Mouse (Mus musculus): ENCODE measurements around the gene Fam209.

GRCm38 (mm10) chr2:172433746-172434145 is 38.6 kb upstream of the Fam209 start:
- no peak for TF ChIP-seq CTCF (IDR thresholded peaks at IDR 0.05)
- TF ChIP-seq POLR2A (IDR thresholded peaks at IDR 0.05; ENCODE audit: insufficient read depth, low read depth, low read length): no peak
- no peak for TF ChIP-seq EP300 (IDR thresholded peaks at IDR 0.05; ENCODE audit: insufficient read depth, low read depth, low read length)

Measured in heart, adult 2 months (tissue).